Mouse (Mus musculus): ENCODE data around the gene Rhpn2. TPM values are rescaled to one million over a fixed set of nuclear protein-coding genes. Genes with fewer than 3 reads are reported as not detected.
"Not testable (repeated sequence)": the region's sequence is repeated elsewhere in the genome, so short reads cannot be mapped to it uniquely, and the experiment has no call there.

Gene Rhpn2
- polyA plus RNA-seq, 1 experiment from 2014 or later, result 8.5 TPM

- H3K27ac ChIP-seq (ENCODE audit: low read depth, low read length), result peak within 1 kb of the TSS; percentile 46; the same call in 1 of the 2 replicates
- WGBS (ENCODE audit: insufficient replicate concordance), result under 1% methylated on average over 39 of the region's 39 CpGs
Measured at GRCm38 (mm10) chr7:35317729-35318609, 16.0 kb upstream of the Rhpn2 start, which contains the start of gene Gpatch1. Gene Gpatch1, minus strand, starts transcription at chr7:35318440.

GRCm38 (mm10) chr7:35319221-35319620 is 14.7 kb upstream of the Rhpn2 start:
- not testable (repeated sequence) for H3K36me3 ChIP-seq (ENCODE audit: control insufficient read depth, insufficient read depth, low read length); ATAC-seq (replicated peaks; ENCODE audit: insufficient number of reproducible peaks, low FRiP score, low TSS enrichment); H3K4me1 ChIP-seq (ENCODE audit: control insufficient read depth, insufficient read depth, low read length); H3K9ac ChIP-seq (ENCODE audit: low read depth, low read length); H3K9me3 ChIP-seq (replicated peaks; ENCODE audit: control insufficient read depth, low read length); H3K4me3 ChIP-seq (ENCODE audit: low read depth, low read length); H3K27ac ChIP-seq (ENCODE audit: low read depth, low read length); H3K4me2 ChIP-seq; H3K27me3 ChIP-seq (ENCODE audit: control insufficient read depth, insufficient read depth, low read length)
- 42% methylated on average over 3 of the region's 3 CpGs for WGBS (ENCODE audit: insufficient replicate concordance)

More at GRCm38 (mm10) chr7:35317729-35318609, 16.0 kb upstream of the Rhpn2 start, which contains the start of gene Gpatch1:
- Histone ChIP-seq H3K36me3 (ENCODE audit: control insufficient read depth, insufficient read depth, low read length) (no peaks in the 10 kb centered on the region), H3K4me3 (ENCODE audit: low read depth, low read length) (peak within 1 kb of the TSS; percentile 82), H3K9me3 (replicated peaks; ENCODE audit: control insufficient read depth, low read length) (no peaks in the 10 kb centered on the region), H3K4me1 (ENCODE audit: control insufficient read depth, insufficient read depth, low read length) (peaks cover 8% of the 10 kb centered on the region), H3K4me2 (peak within 1 kb of the TSS; percentile 73), H3K27me3 (ENCODE audit: control insufficient read depth, insufficient read depth, low read length) (no peaks in the 10 kb centered on the region), H3K9ac (ENCODE audit: low read depth, low read length) (peak within 1 kb of the TSS; percentile 75)
- peak; percentile 67 for ATAC-seq (replicated peaks; ENCODE audit: insufficient number of reproducible peaks, low FRiP score, low TSS enrichment)

GRCm38 (mm10) chr7:35319755-35320154 is 14.2 kb upstream of the Rhpn2 start:
- no peaks in the 10 kb centered on the region for H3K27me3 ChIP-seq (ENCODE audit: control insufficient read depth, insufficient read depth, low read length)
- H3K9ac ChIP-seq (ENCODE audit: low read depth, low read length), result no peak overlapping the region
- ATAC-seq (replicated peaks; ENCODE audit: insufficient number of reproducible peaks, low FRiP score, low TSS enrichment), result no peak
- no peaks in the 10 kb centered on the region for H3K36me3 ChIP-seq (ENCODE audit: control insufficient read depth, insufficient read depth, low read length)
- no peaks in the 10 kb centered on the region for H3K9me3 ChIP-seq (replicated peaks; ENCODE audit: control insufficient read depth, low read length)
- no peak overlapping the region for H3K4me2 ChIP-seq
- H3K4me1 ChIP-seq (ENCODE audit: control insufficient read depth, insufficient read depth, low read length), result peaks cover 10% of the 10 kb centered on the region
- no peak overlapping the region for H3K4me3 ChIP-seq (ENCODE audit: low read depth, low read length)
- no peak overlapping the region for H3K27ac ChIP-seq (ENCODE audit: low read depth, low read length)
- WGBS (ENCODE audit: insufficient replicate concordance), result 83% methylated on average over 4 of the region's 4 CpGs

- Histone ChIP-seq H3K4me3 (ENCODE audit: low read depth, low read length) (no peak overlapping the region), H3K27ac (ENCODE audit: low read depth, low read length) (no peak overlapping the region), H3K4me1 (ENCODE audit: control insufficient read depth, insufficient read depth, low read length) (peaks cover 9% of the 10 kb centered on the region), H3K36me3 (ENCODE audit: control insufficient read depth, insufficient read depth, low read length) (no peaks in the 10 kb centered on the region), H3K9ac (ENCODE audit: low read depth, low read length) (no peak overlapping the region), H3K9me3 (replicated peaks; ENCODE audit: control insufficient read depth, low read length) (no peaks in the 10 kb centered on the region), H3K27me3 (ENCODE audit: control insufficient read depth, insufficient read depth, low read length) (no peaks in the 10 kb centered on the region), H3K4me2 (no peak overlapping the region)
- no peak for ATAC-seq (replicated peaks; ENCODE audit: insufficient number of reproducible peaks, low FRiP score, low TSS enrichment)
- 57% methylated on average over 3 of the region's 3 CpGs for WGBS (ENCODE audit: insufficient replicate concordance)
Measured at GRCm38 (mm10) chr7:35322161-35322560, 11.8 kb upstream of the Rhpn2 start.

- H3K27me3 ChIP-seq (ENCODE audit: control insufficient read depth, insufficient read depth, low read length), result no peaks in the 10 kb centered on the region
- 7% methylated on average over 11 of the region's 13 CpGs for WGBS (ENCODE audit: insufficient replicate concordance)
- no peak for ATAC-seq (replicated peaks; ENCODE audit: insufficient number of reproducible peaks, low FRiP score, low TSS enrichment)
- H3K9me3 ChIP-seq (replicated peaks; ENCODE audit: control insufficient read depth, low read length), result no peaks in the 10 kb centered on the region
- H3K4me2 ChIP-seq, result peak overlapping the region; percentile 37; the same call in 1 of the 2 replicates
- 0 out of 2 replicates have a peak, but pooled peaks cover 3% of the 10 kb centered on the region for H3K4me1 ChIP-seq (ENCODE audit: control insufficient read depth, insufficient read depth, low read length)
- no peak overlapping the region for H3K4me3 ChIP-seq (ENCODE audit: low read depth, low read length)
- no peak overlapping the region for H3K27ac ChIP-seq (ENCODE audit: low read depth, low read length)
- no peaks in the 10 kb centered on the region for H3K36me3 ChIP-seq (ENCODE audit: control insufficient read depth, insufficient read depth, low read length)
- H3K9ac ChIP-seq (ENCODE audit: low read depth, low read length), result no peak overlapping the region; the same call in 1 of the 2 replicates
Measured at GRCm38 (mm10) chr7:35322732-35323420, 11.1 kb upstream of the Rhpn2 start.

- H3K9ac ChIP-seq (ENCODE audit: low read depth, low read length), result no peak overlapping the region
- WGBS (ENCODE audit: insufficient replicate concordance), result 75% methylated on average over 3 of the region's 3 CpGs
- H3K4me1 ChIP-seq (ENCODE audit: control insufficient read depth, insufficient read depth, low read length), result peaks cover 8% of the 10 kb centered on the region; the same call in 1 of the 2 replicates
- no peak overlapping the region for H3K4me3 ChIP-seq (ENCODE audit: low read depth, low read length)
- H3K9me3 ChIP-seq (replicated peaks; ENCODE audit: control insufficient read depth, low read length), result no peaks in the 10 kb centered on the region
- no peak for ATAC-seq (replicated peaks; ENCODE audit: insufficient number of reproducible peaks, low FRiP score, low TSS enrichment)
- no peaks in the 10 kb centered on the region for H3K36me3 ChIP-seq (ENCODE audit: control insufficient read depth, insufficient read depth, low read length)
- peaks cover 6% of the 10 kb centered on the region; the same call in 1 of the 2 replicates for H3K27me3 ChIP-seq (ENCODE audit: control insufficient read depth, insufficient read depth, low read length)
- no peak overlapping the region for H3K27ac ChIP-seq (ENCODE audit: low read depth, low read length)
- no peak overlapping the region for H3K4me2 ChIP-seq
Measured at GRCm38 (mm10) chr7:35331590-35331989, 2.4 kb upstream of the Rhpn2 start.

GRCm38 (mm10) chr7:35333231-35333651 is 729 bp upstream of the Rhpn2 start:
- peak overlapping the region; percentile 60 for H3K4me3 ChIP-seq (ENCODE audit: low read depth, low read length)
- no peaks in the 10 kb centered on the region for H3K9me3 ChIP-seq (replicated peaks; ENCODE audit: control insufficient read depth, low read length)
- peaks cover 8% of the 10 kb centered on the region; the same call in 1 of the 2 replicates for H3K27me3 ChIP-seq (ENCODE audit: control insufficient read depth, insufficient read depth, low read length)
- ATAC-seq (replicated peaks; ENCODE audit: insufficient number of reproducible peaks, low FRiP score, low TSS enrichment), result 0 out of 2 replicates have a peak, but pooled peaks have one; percentile 8
- peaks cover 8% of the 10 kb centered on the region; the same call in 1 of the 2 replicates for H3K4me1 ChIP-seq (ENCODE audit: control insufficient read depth, insufficient read depth, low read length)
- H3K36me3 ChIP-seq (ENCODE audit: control insufficient read depth, insufficient read depth, low read length), result no peaks in the 10 kb centered on the region
- under 1% methylated on average over 19 of the region's 19 CpGs for WGBS (ENCODE audit: insufficient replicate concordance)
- H3K4me2 ChIP-seq, result peak overlapping the region; percentile 100
- peak overlapping the region; percentile 57; the same call in 1 of the 2 replicates for H3K27ac ChIP-seq (ENCODE audit: low read depth, low read length)
- peak overlapping the region; percentile 58 for H3K9ac ChIP-seq (ENCODE audit: low read depth, low read length)
